Mouse (Mus musculus): ENCODE results near the gene Sh3tc1. TPM values are rescaled to one million over a fixed set of nuclear protein-coding genes. Genes with fewer than 3 reads are reported as not detected.
A peak's percentile ranks its signal among the peaks of the same experiment; 100 is the strongest.

The Sh3tc1 gene
- polyA plus RNA-seq, 1 experiment from 2014 or later: 1.5 TPM

DNA sequence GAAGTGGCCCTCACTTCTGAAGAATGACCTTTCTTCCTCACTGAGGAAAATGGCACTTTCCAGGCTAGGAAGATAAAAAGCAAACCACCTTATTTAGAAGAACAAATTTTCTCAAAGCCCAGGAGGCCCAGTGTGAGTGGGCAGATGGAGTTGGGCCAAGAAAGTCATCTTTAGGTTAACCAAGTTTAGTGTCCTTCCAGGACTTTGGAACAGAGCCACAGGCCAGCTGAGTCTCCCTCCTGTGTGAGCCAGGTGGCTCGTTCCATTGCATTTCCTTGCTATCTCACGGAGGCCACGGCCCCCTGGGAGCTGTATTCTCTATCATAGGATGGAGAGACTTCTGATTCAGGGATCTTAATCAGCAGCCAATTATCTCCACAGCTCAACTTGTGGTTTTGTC is 28.9 kb downstream of the Sh3tc1 start:
- ATAC-seq (ENCODE audit: low FRiP score): no peak
- H3K9me3 ChIP-seq (ENCODE audit: control insufficient read depth, low read length): no peaks in the 10 kb centered on the region
- WGBS: 66% methylated on average over 3 of the region's 3 CpGs

DNA sequence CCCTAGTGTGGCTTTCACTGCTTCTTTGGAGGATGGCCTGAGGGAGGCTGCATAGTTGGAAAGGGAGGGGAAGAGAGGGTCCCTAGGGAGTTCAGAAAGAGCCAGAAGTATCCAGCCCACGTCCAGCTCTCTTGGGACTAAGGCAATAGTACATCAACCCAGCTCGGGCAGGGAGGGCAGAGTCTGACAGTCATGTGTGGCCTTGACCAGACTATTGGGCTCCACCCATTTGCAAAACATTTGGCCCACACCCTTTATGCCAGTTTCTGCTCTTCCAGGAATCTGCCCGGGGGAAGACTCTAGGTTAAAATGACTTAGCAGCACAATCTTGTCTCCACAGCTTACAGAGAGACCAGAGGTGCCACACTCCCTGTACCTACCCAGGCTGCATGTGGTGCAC is 29.3 kb downstream of the Sh3tc1 start:
- WGBS: 72% methylated on average over 3 of the region's 3 CpGs

More for the DNA sequence above, 28.9 kb downstream of the Sh3tc1 start:
- no peak overlapping the region for H3K4me3 ChIP-seq (ENCODE audit: low read depth, low read length)
- DNase-seq (ENCODE audit: low spot score): no peak
- no peaks in the 10 kb centered on the region for H3K36me3 ChIP-seq (ENCODE audit: control insufficient read depth, insufficient read depth, low read length)
- no peak overlapping the region for H3K4me2 ChIP-seq (replicated peaks; ENCODE audit: low read depth, low read length)
- no peak overlapping the region for H3K27ac ChIP-seq (ENCODE audit: low read depth, low read length)
- H3K9ac ChIP-seq (ENCODE audit: low read depth, low read length): no peak overlapping the region
- no peaks in the 10 kb centered on the region for H3K27me3 ChIP-seq (ENCODE audit: control insufficient read depth, insufficient read depth, low read length)
- H3K4me1 ChIP-seq (replicated peaks; ENCODE audit: control insufficient read depth, insufficient read depth, low read length): no peaks in the 10 kb centered on the region

DNA sequence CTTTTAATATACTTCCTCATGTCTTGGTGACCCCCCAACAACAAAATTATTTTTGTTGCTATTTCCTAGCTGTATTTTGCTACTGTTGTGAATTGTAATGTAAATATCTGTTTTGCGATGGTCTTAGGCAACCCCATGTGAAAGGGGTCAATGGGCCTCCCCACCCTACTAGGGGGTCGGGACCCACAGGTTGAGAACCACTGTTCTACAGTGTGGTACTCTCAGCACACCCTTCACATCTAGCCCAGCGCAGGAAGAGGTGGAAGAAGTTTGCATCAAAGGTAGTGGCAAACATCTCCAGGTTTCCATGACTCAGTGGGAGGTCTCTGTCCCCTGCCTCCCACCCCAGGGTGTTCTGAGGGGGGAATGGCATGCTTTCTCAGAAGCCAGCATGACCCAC is 34.4 kb downstream of the Sh3tc1 start:
- ATAC-seq (ENCODE audit: low FRiP score) (no peak), DNase-seq (ENCODE audit: low spot score) (no peak)
- Histone ChIP-seq H3K36me3 (ENCODE audit: control insufficient read depth, insufficient read depth, low read length) (no peaks in the 10 kb centered on the region), H3K4me3 (ENCODE audit: low read depth, low read length) (no peak overlapping the region), H3K9me3 (ENCODE audit: control insufficient read depth, low read length) (no peaks in the 10 kb centered on the region), H3K27me3 (ENCODE audit: control insufficient read depth, insufficient read depth, low read length) (no peaks in the 10 kb centered on the region), H3K4me2 (replicated peaks; ENCODE audit: low read depth, low read length) (no peak overlapping the region), H3K27ac (ENCODE audit: low read depth, low read length) (no peak overlapping the region), H3K4me1 (replicated peaks; ENCODE audit: control insufficient read depth, insufficient read depth, low read length) (no peaks in the 10 kb centered on the region), H3K9ac (ENCODE audit: low read depth, low read length) (no peak overlapping the region)
- 86% methylated on average over 3 of the region's 3 CpGs for WGBS

More for the DNA sequence above, 29.3 kb downstream of the Sh3tc1 start:
- Histone ChIP-seq H3K4me2 (replicated peaks; ENCODE audit: low read depth, low read length) (no peak overlapping the region), H3K27ac (ENCODE audit: low read depth, low read length) (no peak overlapping the region), H3K27me3 (ENCODE audit: control insufficient read depth, insufficient read depth, low read length) (no peaks in the 10 kb centered on the region), H3K9ac (ENCODE audit: low read depth, low read length) (no peak overlapping the region), H3K4me1 (replicated peaks; ENCODE audit: control insufficient read depth, insufficient read depth, low read length) (no peaks in the 10 kb centered on the region), H3K36me3 (ENCODE audit: control insufficient read depth, insufficient read depth, low read length) (no peaks in the 10 kb centered on the region), H3K9me3 (ENCODE audit: control insufficient read depth, low read length) (no peaks in the 10 kb centered on the region), H3K4me3 (ENCODE audit: low read depth, low read length) (no peak overlapping the region)
- no peak for ATAC-seq (ENCODE audit: low FRiP score)
- no peak for DNase-seq (ENCODE audit: low spot score)

DNA sequence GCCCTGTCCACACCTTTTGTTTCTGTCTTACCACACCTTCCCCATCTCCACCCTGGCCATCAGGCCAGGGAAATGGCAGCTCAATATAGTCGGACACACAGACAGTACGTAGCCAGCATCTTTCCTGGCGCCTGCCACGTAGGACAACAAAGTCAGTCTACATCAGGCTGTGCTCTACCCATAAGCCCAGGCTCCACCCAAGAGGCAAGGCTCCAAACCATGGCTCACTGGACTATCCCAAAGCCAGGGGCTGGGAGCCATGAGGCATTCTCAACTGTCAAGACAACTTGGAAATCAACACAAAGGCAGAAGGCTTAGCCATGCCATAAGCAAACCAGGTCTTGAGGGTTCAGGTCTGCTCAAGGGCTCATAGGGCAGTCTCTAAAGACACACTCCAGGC is 36.0 kb downstream of the Sh3tc1 start:
- Histone ChIP-seq H3K4me3 (ENCODE audit: low read depth, low read length) (no peak overlapping the region), H3K27ac (ENCODE audit: low read depth, low read length) (no peak overlapping the region), H3K9ac (ENCODE audit: low read depth, low read length) (no peak overlapping the region), H3K4me2 (replicated peaks; ENCODE audit: low read depth, low read length) (no peak overlapping the region), H3K36me3 (ENCODE audit: control insufficient read depth, insufficient read depth, low read length) (no peaks in the 10 kb centered on the region), H3K27me3 (ENCODE audit: control insufficient read depth, insufficient read depth, low read length) (no peaks in the 10 kb centered on the region), H3K4me1 (replicated peaks; ENCODE audit: control insufficient read depth, insufficient read depth, low read length) (no peaks in the 10 kb centered on the region), H3K9me3 (ENCODE audit: control insufficient read depth, low read length) (no peaks in the 10 kb centered on the region)
- 93% methylated on average over 4 of the region's 4 CpGs for WGBS
- ATAC-seq (ENCODE audit: low FRiP score) (no peak), DNase-seq (ENCODE audit: low spot score) (no peak)

DNA sequence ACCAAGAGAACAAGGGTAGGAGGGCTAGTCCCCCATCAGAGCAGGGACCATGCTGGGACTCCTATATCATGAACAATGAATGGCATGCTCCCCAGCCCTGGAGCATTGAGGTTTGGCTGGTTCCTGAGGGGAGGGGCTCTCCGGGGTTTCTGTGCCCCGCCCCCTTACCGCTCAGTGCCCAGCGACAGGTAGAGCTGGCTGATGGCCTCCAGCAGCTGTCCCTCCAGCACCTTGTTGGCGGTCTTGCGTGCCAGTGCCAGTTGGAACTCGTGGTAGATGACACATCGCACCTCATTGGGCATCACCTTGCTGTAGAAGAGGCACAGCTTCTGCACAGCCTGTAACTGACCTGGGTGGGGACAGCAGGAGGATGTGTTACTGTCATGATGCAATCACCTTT is 36.6 kb downstream of the Sh3tc1 start:
- H3K4me1 ChIP-seq (replicated peaks; ENCODE audit: control insufficient read depth, insufficient read depth, low read length): no peaks in the 10 kb centered on the region
- ATAC-seq (ENCODE audit: low FRiP score) (no peak), DNase-seq (ENCODE audit: low spot score) (no peak)
- no peak overlapping the region for H3K4me2 ChIP-seq (replicated peaks; ENCODE audit: low read depth, low read length)
- H3K9me3 ChIP-seq (ENCODE audit: control insufficient read depth, low read length): no peaks in the 10 kb centered on the region
- no peaks in the 10 kb centered on the region for H3K36me3 ChIP-seq (ENCODE audit: control insufficient read depth, insufficient read depth, low read length)
- H3K27ac ChIP-seq (ENCODE audit: low read depth, low read length): no peak overlapping the region
- 83% methylated on average over 8 of the region's 8 CpGs for WGBS
- H3K9ac ChIP-seq (ENCODE audit: low read depth, low read length): no peak overlapping the region
- no peak overlapping the region for H3K4me3 ChIP-seq (ENCODE audit: low read depth, low read length)
- no peaks in the 10 kb centered on the region for H3K27me3 ChIP-seq (ENCODE audit: control insufficient read depth, insufficient read depth, low read length)

DNA sequence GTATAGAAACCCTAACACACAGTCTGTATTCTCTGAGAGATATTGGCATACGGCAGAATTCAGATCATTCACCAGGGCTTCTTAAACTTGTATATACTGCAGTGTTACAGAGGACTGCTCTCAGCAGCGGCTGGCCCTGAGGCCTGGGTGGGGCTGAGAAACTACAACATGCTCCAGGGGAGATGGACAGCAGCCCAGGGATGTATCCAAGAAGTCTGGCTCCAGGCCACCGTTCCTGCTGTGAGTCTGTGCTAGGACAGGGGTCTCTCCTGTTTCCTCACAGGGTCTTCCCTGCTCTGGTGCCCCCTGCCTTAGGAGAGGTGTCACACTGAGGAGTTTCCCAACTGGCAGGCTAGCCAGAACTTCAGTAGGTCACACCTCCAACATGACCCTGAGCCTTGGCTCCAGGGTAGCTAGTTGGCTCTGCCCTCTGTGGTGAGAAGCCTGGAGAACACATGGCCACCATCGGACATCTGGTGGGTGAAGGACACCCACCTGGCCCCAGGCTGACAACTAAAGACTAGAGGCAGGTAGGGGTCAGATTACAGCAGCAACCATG is 37.1 kb downstream of the Sh3tc1 start:
- Histone ChIP-seq H3K4me2 (replicated peaks; ENCODE audit: low read depth, low read length) (no peak overlapping the region), H3K27ac (ENCODE audit: low read depth, low read length) (no peak overlapping the region), H3K9ac (ENCODE audit: low read depth, low read length) (no peak overlapping the region), H3K36me3 (ENCODE audit: control insufficient read depth, insufficient read depth, low read length) (no peaks in the 10 kb centered on the region), H3K4me3 (ENCODE audit: low read depth, low read length) (no peak overlapping the region), H3K9me3 (ENCODE audit: control insufficient read depth, low read length) (no peaks in the 10 kb centered on the region), H3K4me1 (replicated peaks; ENCODE audit: control insufficient read depth, insufficient read depth, low read length) (no peaks in the 10 kb centered on the region), H3K27me3 (ENCODE audit: control insufficient read depth, insufficient read depth, low read length) (no peaks in the 10 kb centered on the region)
- 86% methylated on average over 4 of the region's 4 CpGs for WGBS
- ATAC-seq (ENCODE audit: low FRiP score) (no peak), DNase-seq (ENCODE audit: low spot score) (no peak)

DNA sequence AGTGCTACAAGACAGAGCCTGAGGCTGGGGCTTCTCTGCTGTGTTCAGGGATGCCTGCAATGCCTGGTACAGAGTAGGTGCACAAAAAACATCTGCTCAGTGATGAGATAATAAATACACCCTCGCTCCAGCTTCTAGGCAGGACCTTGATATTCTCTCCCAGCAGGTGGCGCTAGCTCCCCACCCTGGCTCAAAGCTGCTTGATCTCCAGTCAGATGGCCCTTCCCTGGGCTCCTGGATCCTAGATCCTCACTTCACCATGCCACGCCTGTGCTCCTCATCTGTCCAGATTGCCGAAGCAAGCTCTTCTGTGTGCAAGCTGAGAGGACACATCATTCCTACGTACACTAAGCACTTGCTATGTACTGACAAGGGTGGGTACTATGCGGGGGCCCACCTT is 38.7 kb downstream of the Sh3tc1 start:
- Histone ChIP-seq H3K4me1 (replicated peaks; ENCODE audit: control insufficient read depth, insufficient read depth, low read length) (no peaks in the 10 kb centered on the region), H3K27me3 (ENCODE audit: control insufficient read depth, insufficient read depth, low read length) (no peaks in the 10 kb centered on the region), H3K36me3 (ENCODE audit: control insufficient read depth, insufficient read depth, low read length) (no peaks in the 10 kb centered on the region), H3K4me2 (replicated peaks; ENCODE audit: low read depth, low read length) (no peak overlapping the region), H3K27ac (ENCODE audit: low read depth, low read length) (no peak overlapping the region), H3K9me3 (ENCODE audit: control insufficient read depth, low read length) (no peaks in the 10 kb centered on the region), H3K4me3 (ENCODE audit: low read depth, low read length) (no peak overlapping the region), H3K9ac (ENCODE audit: low read depth, low read length) (no peak overlapping the region)
- ATAC-seq (ENCODE audit: low FRiP score): no peak
- peak; percentile 80 for DNase-seq (ENCODE audit: low spot score)
- 46% methylated on average over 6 of the region's 6 CpGs for WGBS

DNA sequence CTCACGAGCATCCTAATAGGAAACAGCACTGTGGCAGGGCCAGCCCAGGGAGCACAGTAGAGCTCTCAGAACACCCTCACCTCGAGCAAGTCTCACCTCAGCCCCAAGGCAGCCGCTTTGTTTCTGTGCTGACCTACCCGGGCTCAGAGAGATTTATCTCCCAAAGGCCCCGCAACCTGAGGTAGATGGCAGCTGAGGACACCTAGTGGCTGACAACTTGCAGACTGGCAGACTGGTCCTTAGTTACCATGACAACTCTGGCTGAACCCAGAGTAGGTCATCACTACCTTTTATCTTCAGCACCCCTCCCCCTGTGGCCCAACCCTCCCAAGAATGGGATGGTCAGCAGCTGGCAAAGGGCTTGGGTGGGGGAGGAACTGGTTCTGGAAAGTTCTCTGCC is 44.0 kb downstream of the Sh3tc1 start:
- Histone ChIP-seq H3K27ac (ENCODE audit: low read depth, low read length) (no peak overlapping the region), H3K36me3 (ENCODE audit: control insufficient read depth, insufficient read depth, low read length) (no peaks in the 10 kb centered on the region), H3K4me1 (replicated peaks; ENCODE audit: control insufficient read depth, insufficient read depth, low read length) (no peaks in the 10 kb centered on the region), H3K4me2 (replicated peaks; ENCODE audit: low read depth, low read length) (no peak overlapping the region), H3K27me3 (ENCODE audit: control insufficient read depth, insufficient read depth, low read length) (no peaks in the 10 kb centered on the region), H3K4me3 (ENCODE audit: low read depth, low read length) (no peak overlapping the region), H3K9ac (ENCODE audit: low read depth, low read length) (no peak overlapping the region), H3K9me3 (ENCODE audit: control insufficient read depth, low read length) (no peaks in the 10 kb centered on the region)
- ATAC-seq (ENCODE audit: low FRiP score) (no peak), DNase-seq (ENCODE audit: low spot score) (peak; percentile 46)
- 29% methylated on average over 5 of the region's 5 CpGs for WGBS

DNA sequence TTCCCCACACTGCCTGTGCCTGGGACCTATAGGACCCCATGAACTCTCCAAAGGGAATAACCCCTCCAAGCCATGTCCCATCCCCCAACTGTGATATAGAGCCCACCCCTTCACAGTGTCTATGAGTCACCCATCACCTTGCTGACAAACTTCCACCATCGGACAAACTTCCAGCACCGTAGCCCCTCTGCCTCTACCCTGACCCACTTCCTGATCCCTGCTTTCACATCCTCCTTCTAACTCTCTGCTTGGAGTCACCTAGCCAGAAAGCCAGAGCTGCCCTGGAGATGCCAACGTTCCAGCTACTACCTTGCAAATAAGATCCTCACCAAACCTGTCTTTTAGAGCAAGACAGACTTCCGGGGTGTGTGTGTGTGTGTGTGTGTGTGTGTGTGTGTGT is 46.1 kb downstream of the Sh3tc1 start:
- no peak for DNase-seq (ENCODE audit: low spot score)
- no peaks in the 10 kb centered on the region for H3K4me1 ChIP-seq (replicated peaks; ENCODE audit: control insufficient read depth, insufficient read depth, low read length)
- 89% methylated on average over 4 of the region's 4 CpGs for WGBS

More for the DNA sequence above, 46.1 kb downstream of the Sh3tc1 start:
- no peak for ATAC-seq (ENCODE audit: low FRiP score)
- Histone ChIP-seq H3K9ac (ENCODE audit: low read depth, low read length) (no peak overlapping the region), H3K36me3 (ENCODE audit: control insufficient read depth, insufficient read depth, low read length) (no peaks in the 10 kb centered on the region), H3K27ac (ENCODE audit: low read depth, low read length) (no peak overlapping the region), H3K27me3 (ENCODE audit: control insufficient read depth, insufficient read depth, low read length) (no peaks in the 10 kb centered on the region), H3K4me3 (ENCODE audit: low read depth, low read length) (no peak overlapping the region), H3K4me2 (replicated peaks; ENCODE audit: low read depth, low read length) (no peak overlapping the region), H3K9me3 (ENCODE audit: control insufficient read depth, low read length) (no peaks in the 10 kb centered on the region)

Measured in hindbrain, embryonic 11.5 days (tissue).